Mouse (Mus musculus): Measurements from ENCODE around the gene Rbms3.

DNA sequence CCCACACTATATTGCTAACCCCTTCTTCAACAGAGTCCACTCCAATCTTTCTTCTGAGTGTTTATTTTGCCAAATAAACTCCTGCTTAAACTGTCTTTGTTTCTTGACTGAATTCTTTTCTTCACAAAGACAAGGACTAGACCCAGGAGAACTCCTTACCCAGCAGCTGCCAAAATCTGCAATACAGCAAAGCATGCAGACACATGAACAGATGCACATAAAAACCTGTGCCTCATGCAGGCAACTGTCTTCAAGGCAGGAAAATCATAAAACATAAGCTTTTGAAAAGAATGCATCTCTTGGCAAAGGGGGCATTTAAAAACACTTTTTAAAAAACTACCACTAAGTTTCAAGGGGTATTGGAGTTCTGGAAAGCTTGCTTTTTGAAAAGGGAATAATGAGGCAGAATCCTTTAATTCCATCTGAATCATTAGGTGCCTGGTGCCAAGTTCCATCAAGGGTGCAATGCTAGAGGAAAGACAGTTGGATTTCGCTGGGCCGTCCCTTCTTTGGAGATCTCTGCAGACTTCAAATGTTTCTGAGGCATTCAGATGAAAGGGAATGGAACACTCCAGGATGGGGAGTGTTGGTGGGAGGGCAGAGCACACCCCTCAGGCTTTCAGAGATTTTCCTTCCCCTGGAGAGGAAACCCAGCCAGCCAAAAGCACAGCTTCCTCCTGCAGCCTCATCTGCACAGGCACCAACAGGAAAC lies 717.8 kb downstream of the Rbms3 start:
- TF ChIP-seq CTCF (IDR thresholded peaks at IDR 0.05; ENCODE audit: extremely low read depth, insufficient read depth, low read length), result no peak
- no peak for TF ChIP-seq POLR2A (IDR thresholded peaks at IDR 0.05; ENCODE audit: extremely low read depth, insufficient read depth, low read length)

All from cortical plate, adult 2 months (tissue).